Comparison of ENCODE assay signal across 8 mouse cellular contexts in the genomic region with DNA sequence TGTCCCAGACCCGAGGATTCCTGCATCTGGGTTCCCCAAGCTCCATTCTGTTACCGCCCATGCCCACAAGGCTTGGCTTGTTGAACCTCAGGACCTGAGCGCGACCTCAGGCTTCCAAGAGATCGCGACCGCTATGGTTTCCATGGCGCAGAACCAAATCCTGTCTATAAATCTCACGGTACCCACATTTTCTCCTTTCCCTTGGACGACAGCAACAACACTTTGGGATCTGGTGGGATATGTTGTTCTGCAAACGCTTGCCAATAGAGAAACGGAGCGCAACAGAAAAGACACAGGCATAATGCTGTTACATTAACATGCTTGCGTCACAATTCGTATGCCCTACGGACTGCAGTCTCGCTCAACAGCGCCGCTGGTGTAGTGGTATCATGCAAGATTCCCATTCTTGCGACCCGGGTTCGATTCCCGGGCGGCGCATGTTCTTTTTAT. TPM values are rescaled to one million over a fixed set of nuclear protein-coding genes. Genes with fewer than 3 reads are reported as not detected.
DNase-seq lines count a peak whose midpoint lies in the region; ATAC-seq and TF ChIP-seq lines count a peak whose summit lies in the region.

A gene (plus strand): TSS at position 354 of the 450 bp plus-strand sequence.

- TF ChIP-seq RAD21 in CH12.LX (IDR thresholded peaks at IDR 0.05; ENCODE audit: low read depth, low read length): no peak

- dilution Hi-C loops in CH12.LX (cut with MboI; ENCODE audit: extremely low pct_ligation_motif_present, extremely low pct_unique_long_range_greater_than_20kb, low sequenced_read_pairs): no loop called here

- no peak for TF ChIP-seq EP300 in CH12.LX (IDR thresholded peaks at IDR 0.05; ENCODE audit: low read length)

- peaks cover 23 to 31% of the 10 kb centered on the region in 2 experiments for H3K36me3 ChIP-seq in CH12.LX (replicated peaks in 1 of 2; ENCODE audit: control insufficient read depth in 1 of 2, insufficient read depth in 1 of 2, low read length in 1 of 2)
- H3K36me3 ChIP-seq in forebrain, embryonic 10.5 days (replicated peaks): peaks cover 31% of the 10 kb centered on the region
- H3K36me3 ChIP-seq in heart, embryonic 14.5 days (ENCODE audit: control insufficient read depth, insufficient read depth, low read length): peaks cover 16% of the 10 kb centered on the region; the same call in 1 of the 2 replicates
- peaks cover 3% of the 10 kb centered on the region; the same call in 1 of the 2 replicates for H3K36me3 ChIP-seq in liver, embryonic 11.5 days (ENCODE audit: control insufficient read depth, insufficient read depth, low read length)
- no peaks in the 10 kb centered on the region for H3K36me3 ChIP-seq in myocyte (ENCODE audit: control insufficient read depth, insufficient read depth)

- peaks cover 6 to 18% of the 10 kb centered on the region in 2 experiments for H3K4me1 ChIP-seq in CH12.LX (ENCODE audit: control insufficient read depth in 1 of 2, insufficient read depth in 2 of 2)
- peaks cover 49% of the 10 kb centered on the region for H3K4me1 ChIP-seq in forebrain, embryonic 10.5 days
- H3K4me1 ChIP-seq in heart, embryonic 14.5 days (ENCODE audit: control insufficient read depth in 2 of 2, insufficient read depth in 2 of 2, low read length in 2 of 2): peaks cover 13 to 23% of the 10 kb centered on the region in 2 experiments
- peaks cover 26% of the 10 kb centered on the region for H3K4me1 ChIP-seq in liver, embryonic 11.5 days (replicated peaks; ENCODE audit: control insufficient read depth, insufficient read depth, low read length)

- no peaks in the 10 kb centered on the region for H3K9me3 ChIP-seq in CH12.LX (replicated peaks; ENCODE audit: low read length)
- H3K9me3 ChIP-seq in forebrain, embryonic 10.5 days: no peaks in the 10 kb centered on the region
- no peaks in the 10 kb centered on the region for H3K9me3 ChIP-seq in heart, embryonic 14.5 days (ENCODE audit: control insufficient read depth, low read length)
- no peaks in the 10 kb centered on the region for H3K9me3 ChIP-seq in liver, embryonic 11.5 days (ENCODE audit: control insufficient read depth, low read length)

- H3ac ChIP-seq in myocyte (ENCODE audit: control insufficient read depth, insufficient read length): peak within 1 kb of the TSS; percentile 60

- H3K9ac ChIP-seq in CH12.LX (ENCODE audit: insufficient read depth, low read depth): peak within 1 kb of the TSS; percentile 63
- H3K9ac ChIP-seq in heart, embryonic 14.5 days (ENCODE audit: low read length): peak within 1 kb of the TSS; percentile 81
- H3K9ac ChIP-seq in liver, embryonic 11.5 days (ENCODE audit: low read depth, low read length): peak within 1 kb of the TSS; percentile 75

- peak within 1 kb of the TSS; percentile 46 for H3K4me2 ChIP-seq in CH12.LX (ENCODE audit: insufficient read depth, low read depth, poor library complexity, severe bottlenecking)
- H3K4me2 ChIP-seq in heart, embryonic 14.5 days (ENCODE audit: low read length): peak within 1 kb of the TSS; percentile 90
- H3K4me2 ChIP-seq in liver, embryonic 11.5 days: peak within 1 kb of the TSS; percentile 88
- H3K4me2 ChIP-seq in myocyte (ENCODE audit: low read depth): peak within 1 kb of the TSS; percentile 96

- H3K4me3 ChIP-seq in CH12.LX (replicated peaks in 1 of 3; ENCODE audit: low read depth in 2 of 3, low read length in 2 of 3, poor library complexity in 1 of 3) (peak within 1 kb of the TSS; percentile 63 to 93 (median 81)), myocyte (peak within 1 kb of the TSS; percentile 75)
- H3K4me3 ChIP-seq in forebrain, embryonic 10.5 days: peak within 1 kb of the TSS; percentile 85
- H3K4me3 ChIP-seq in heart, embryonic 14.5 days (ENCODE audit: control insufficient read depth in 1 of 2, insufficient read depth in 1 of 2, low read depth in 1 of 2, low read length in 2 of 2): peak within 1 kb of the TSS; percentile 58 to 77
- peak within 1 kb of the TSS; percentile 73 for H3K4me3 ChIP-seq in liver, embryonic 11.5 days (ENCODE audit: low read depth, low read length)

- no peak for TF ChIP-seq CTCF in CH12.LX (conservative IDR thresholded peaks at IDR 0.05 in 1 of 2, IDR thresholded peaks at IDR 0.05 in 1 of 2; ENCODE audit: low read depth in 2 of 2, low read length in 2 of 2)

- peak within 1 kb of the TSS; percentile 73 for H3K27ac ChIP-seq in CH12.LX (ENCODE audit: insufficient read depth, low read depth)
- peak within 1 kb of the TSS; percentile 94 for H3K27ac ChIP-seq in forebrain, embryonic 10.5 days
- peak within 1 kb of the TSS; percentile 82 to 89 for H3K27ac ChIP-seq in heart, embryonic 14.5 days (replicated peaks in 1 of 2; ENCODE audit: control insufficient read depth in 1 of 2, insufficient read depth in 1 of 2, low read depth in 2 of 2, low read length in 2 of 2)
- H3K27ac ChIP-seq in liver, embryonic 11.5 days (ENCODE audit: low read depth, low read length): peak within 1 kb of the TSS; percentile 86

- peak; percentile 49 for ATAC-seq in heart, embryonic 14.5 days (ENCODE audit: insufficient number of reproducible peaks, insufficient read depth, low FRiP score, low read depth)
- peak; percentile 76 for ATAC-seq in liver, embryonic 11.5 days (replicated peaks; ENCODE audit: low FRiP score)

- H3K27me3 ChIP-seq in CH12.LX (replicated peaks) (peaks cover 19% of the 10 kb centered on the region), myocyte (ENCODE audit: control insufficient read depth, insufficient read depth, insufficient read length) (no peaks in the 10 kb centered on the region)
- H3K27me3 ChIP-seq in forebrain, embryonic 10.5 days (ENCODE audit: poor library complexity, severe bottlenecking): no peaks in the 10 kb centered on the region
- H3K27me3 ChIP-seq in heart, embryonic 14.5 days (ENCODE audit: control insufficient read depth, insufficient read depth, low read length): no peaks in the 10 kb centered on the region
- H3K27me3 ChIP-seq in liver, embryonic 11.5 days (replicated peaks; ENCODE audit: control insufficient read depth, insufficient read depth, low read length): no peaks in the 10 kb centered on the region

- TF ChIP-seq POLR2A in CH12.LX (IDR thresholded peaks at IDR 0.05; ENCODE audit: low read depth, low read length) (no peak), myocyte (IDR thresholded peaks at IDR 0.05; ENCODE audit: insufficient read length, low read depth) (no peak)

- under 1% methylated on average over 25 of the region's 25 CpGs for WGBS in forebrain, embryonic 10.5 days
- WGBS in heart, embryonic 14.5 days: under 1% methylated on average over 25 of the region's 25 CpGs
- under 1% methylated on average over 25 of the region's 25 CpGs for WGBS in liver, embryonic 11.5 days

- DNase-seq in CH12.LX (ENCODE audit: extremely low read depth): peak; percentile 92
- peak; percentile 88 for DNase-seq in c-Kit-positive CD71-negative TER-119-negative erythroid progenitor cells, embryonic 14.5 days (ENCODE audit: low read depth)
- peak; percentile 93 for DNase-seq in forebrain, embryonic 10.5 days (ENCODE audit: extremely low spot score, low spot score)
- peak; percentile 96 for DNase-seq in kidney, postnatal 10 days
- DNase-seq in liver, embryonic 11.5 days (ENCODE audit: low spot score): peak; percentile 97
- DNase-seq in spleen, postnatal 4 days (ENCODE audit: low spot score in 2 of 2): peak; percentile 94 to 99

- H3K79me2 ChIP-seq in CH12.LX (replicated peaks; ENCODE audit: control insufficient read depth, extremely low read depth, insufficient read depth, poor library complexity, severe bottlenecking): no peaks in the 10 kb centered on the region
- H3K79me2 ChIP-seq in myocyte (ENCODE audit: control insufficient read depth, insufficient read depth): peaks cover 4% of the 10 kb centered on the region

- in situ Hi-C loops in CH12.LX (cut with MboI; ENCODE audit: low pct_ligation_motif_present, low pct_unique_long_range_greater_than_20kb, low sequenced_read_pairs): no loop called here

TF ChIP-seq in CH12.LX, 34 proteins besides CTCF, POLR2A, EP300 and RAD21 (continues in another document):
- TF ChIP-seq CHD1 (IDR thresholded peaks at IDR 0.05; ENCODE audit: low read depth, low read length): 0 out of 2 replicates have a peak, but pooled peaks have one; percentile 23
- TF ChIP-seq JUND (conservative IDR thresholded peaks at IDR 0.05; ENCODE audit: low read depth, low read length): no peak
- TF ChIP-seq JUN (IDR thresholded peaks at IDR 0.05; ENCODE audit: insufficient read depth, low read depth, low read length): no peak
- TF ChIP-seq MAX (IDR thresholded peaks at IDR 0.05; ENCODE audit: low read length): peak; percentile 44
- 0 out of 2 replicates have a peak, but pooled peaks have one; percentile 51 for TF ChIP-seq RCOR1 (conservative IDR thresholded peaks at IDR 0.05; ENCODE audit: low read depth, low read length)
- no peak for TF ChIP-seq BHLHE40 (IDR thresholded peaks at IDR 0.05; ENCODE audit: low read depth, low read length)
- TF ChIP-seq MAZ (IDR thresholded peaks at IDR 0.05; ENCODE audit: low read depth, low read length): no peak
- TF ChIP-seq SIN3A (IDR thresholded peaks at IDR 0.05; ENCODE audit: low read length): no peak
- peak; percentile 59 for TF ChIP-seq NRF1 (IDR thresholded peaks at IDR 0.05; ENCODE audit: low read depth, low read length)

TF ChIP-seq in myocyte, 11 proteins besides CTCF, POLR2A, EP300 and RAD21:
- TF ChIP-seq POLR2AphosphoS2 (IDR thresholded peaks at IDR 0.05; ENCODE audit: insufficient read length, low read depth): peak; percentile 55
- TF ChIP-seq TCF12 (IDR thresholded peaks at IDR 0.05; ENCODE audit: insufficient read depth, poor library complexity, severe bottlenecking): no peak

RNA-seq across cellular contexts. Expression of the gene that starts here (rescaled TPM):
- total RNA-seq in CH12.LX (2012; rRNA removed): 43.6 and 52.5 TPM in 2 replicates
- total RNA-seq in CH12.LX (2014; rRNA removed): 31.9 and 33.0 TPM in 2 replicates
- polyA plus RNA-seq in CH12.LX (2012; ENCODE audit: insufficient read length, low read depth): 29.8 and 32.0 TPM in 2 replicates
- polyA plus RNA-seq in forebrain, embryonic 10.5 days (2016; fragmentation: Nextera tagmentation; extraction: Ambion mirVana): 76.7 and 79.1 TPM in 2 replicates
- 36.7 and 41.7 TPM in 2 replicates for polyA plus RNA-seq in heart, embryonic 14.5 days (2014; fragmentation: Nextera tagmentation; extraction: Ambion mirVana)
- 70.7 and 74.5 TPM in 2 replicates for polyA plus RNA-seq in liver, embryonic 11.5 days (2014; fragmentation: Nextera tagmentation; extraction: Ambion mirVana)
- 23.6 TPM for polyA plus RNA-seq in myocyte (2012; fragmentation: generic; extraction: Trizol)

Comparison
In these comparisons a context has a peak if more than half of its experiments do, and no peak if none do; other contexts are left out.
1. Peak in every context shown above with its lines: DNase-seq, ATAC-seq, H3K4me3 ChIP-seq and H3K27ac ChIP-seq.
2. H3K4me2 ChIP-seq: peak in every context shown above with its lines; median percentile 96 in myocyte; 90 in heart, embryonic 14.5 days; 88 in liver, embryonic 11.5 days; 46 in CH12.LX.